Mouse (Mus musculus) testis, adult 2 months (tissue): Measurements from ENCODE around the gene Gm45062.

Source experiments
- CTCF ChIP-seq: fragments of 200-500 bp; IDR thresholded peaks from 2 replicates; pipeline ENCODE4 v1.5.1; 2012; ENCODE audit warnings: low read depth, mild to moderate bottlenecking, inconsistent platforms, low read length, moderate library complexity; ENCODE audit not compliant: control insufficient read depth, insufficient read depth, insufficient replicate concordance
- POLR2A ChIP-seq: fragments of 200-500 bp; IDR thresholded peaks from 2 replicates; pipeline ENCODE4 v1.6.1; 2012; ENCODE audit warnings: low read depth, mild to moderate bottlenecking, inconsistent platforms, low read length, moderate library complexity; ENCODE audit not compliant: control insufficient read depth

DNA sequence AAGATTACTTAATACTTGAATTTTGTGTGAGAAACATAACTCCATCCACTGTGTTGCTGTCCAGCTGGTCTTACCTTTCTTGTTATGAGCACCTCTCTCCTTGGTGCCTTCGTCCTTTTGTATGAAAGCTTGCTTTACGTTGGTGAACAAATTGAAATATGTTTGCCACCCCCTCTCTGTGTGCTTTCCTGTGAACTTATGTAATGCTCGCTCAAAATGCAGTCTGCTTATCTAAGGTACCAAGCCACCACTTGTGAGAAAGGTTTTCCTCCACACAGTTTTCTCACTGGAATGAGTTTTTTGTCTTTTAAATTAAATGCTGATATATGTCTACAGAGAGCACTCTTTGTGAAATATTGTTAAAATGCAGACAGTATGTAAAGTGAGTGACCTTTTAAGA is 30.7 kb upstream of the Gm45062 start:
- TF ChIP-seq CTCF: no peak
- TF ChIP-seq POLR2A: no peak
